Mouse (Mus musculus) erythroblast, embryonic 14.5 days (primary cell): ENCODE measurements around the gene Dennd4c. TPM values are rescaled to one million over a fixed set of nuclear protein-coding genes. Genes with fewer than 3 reads are reported as not detected.

Experiments used
- H3K27me3 ChIP-seq: 2 replicates; pipeline ENCODE4 v1.6.1; 2012; ENCODE audit warnings: inconsistent platforms; ENCODE audit not compliant: control insufficient read depth
- H3K36me3 ChIP-seq: 2 replicates; pipeline ENCODE4 v1.6.1; 2012; ENCODE audit warnings: mild to moderate bottlenecking, inconsistent platforms; ENCODE audit not compliant: control insufficient read depth
- H3K4me1 ChIP-seq: 2 replicates; pipeline ENCODE4 v1.6.1; 2012; ENCODE audit warnings: inconsistent platforms; ENCODE audit not compliant: control insufficient read depth
- H3K4me3 ChIP-seq: replicated peaks from 2 replicates; pipeline ENCODE3; 2012; ENCODE audit warnings: moderate library complexity, mild to moderate bottlenecking, inconsistent platforms
- H3K9me3 ChIP-seq: 2 replicates; pipeline ENCODE4 v1.6.1; 2012; ENCODE audit warnings: low read length, inconsistent platforms, mixed read lengths; ENCODE audit not compliant: control insufficient read depth
- GATA1 ChIP-seq: IDR thresholded peaks from 2 replicates; pipeline ENCODE4 v1.6.1; 2012; ENCODE audit warnings: low read length, inconsistent platforms, mixed read lengths
- TAL1 ChIP-seq: IDR thresholded peaks from 3 replicates; pipeline ENCODE4 v1.6.1; 2012; ENCODE audit warnings: low read length, inconsistent platforms, mixed read lengths
- polyA plus RNA-seq: library from polyadenylated mRNA; stranded (reverse); fragments of >175 nt; gene quantifications from 2 replicates; pipeline ENCODE4 v1.2.3, GENCODE M21; 2012

Dennd4c gene
- polyA plus RNA-seq, 1 experiment: 0.13 TPM

DNA sequence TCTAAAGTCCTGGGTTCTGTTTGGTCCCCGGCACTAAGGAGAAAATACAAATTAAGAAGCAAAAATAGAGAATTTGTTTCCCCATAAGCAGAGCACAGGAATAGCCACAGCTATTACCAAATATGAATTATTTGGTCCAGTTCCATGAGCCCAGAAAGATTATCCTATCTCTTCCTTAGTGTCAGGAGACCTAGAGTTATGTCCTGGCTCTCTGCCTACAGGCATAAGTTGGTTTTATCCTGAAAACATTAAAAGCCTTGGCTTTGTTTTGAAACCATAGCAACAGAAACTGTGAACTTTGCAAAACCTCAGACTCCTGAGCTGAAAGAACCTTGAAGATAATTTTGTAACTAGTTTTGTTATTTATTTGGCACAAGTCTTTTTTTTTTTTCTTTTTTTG is 31.2 kb upstream of the Dennd4c start:
- Histone ChIP-seq H3K9me3 (no peaks in the 10 kb centered on the region), H3K4me3 (no peak overlapping the region), H3K36me3 (no peaks in the 10 kb centered on the region), H3K4me1 (no peaks in the 10 kb centered on the region), H3K27me3 (no peaks in the 10 kb centered on the region)
- TF ChIP-seq GATA1 (no peak), TAL1 (no peak)

- Histone ChIP-seq H3K4me1 (no peaks in the 10 kb centered on the region), H3K4me3 (no peak overlapping the region), H3K27me3 (no peaks in the 10 kb centered on the region), H3K9me3 (no peaks in the 10 kb centered on the region), H3K36me3 (no peaks in the 10 kb centered on the region)
- no peak for TF ChIP-seq TAL1
- TF ChIP-seq GATA1: no peak
Observed at GRCm38 (mm10) chr4:86718878-86719577, 29.3 kb upstream of the Dennd4c start.

- Histone ChIP-seq H3K4me1 (peaks cover 15% of the 10 kb centered on the region), H3K27me3 (no peaks in the 10 kb centered on the region), H3K36me3 (no peaks in the 10 kb centered on the region), H3K4me3 (no peak overlapping the region), H3K9me3 (no peaks in the 10 kb centered on the region)
- no peak for TF ChIP-seq TAL1
Observed at GRCm38 (mm10) chr4:86721856-86722358, 26.4 kb upstream of the Dennd4c start.

DNA sequence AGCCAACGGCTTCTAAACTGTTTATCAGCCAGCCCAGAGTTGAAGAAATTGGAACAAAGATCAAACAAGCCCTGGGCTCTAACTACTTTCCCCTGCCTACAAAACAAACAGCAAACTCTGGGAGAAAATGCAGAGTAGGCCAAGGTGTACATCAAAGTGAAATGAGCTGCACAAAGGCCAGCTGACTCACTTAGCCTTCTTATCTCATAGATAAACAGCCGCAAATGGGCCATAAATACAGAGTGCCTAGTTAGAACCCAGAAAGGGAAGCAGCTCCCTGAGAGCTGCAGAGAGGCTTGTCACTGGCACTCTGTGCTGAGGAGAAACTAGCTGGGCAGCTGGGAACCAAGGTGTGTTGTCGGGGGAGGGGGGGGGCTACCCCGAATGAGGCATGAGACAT is 23.2 kb upstream of the Dennd4c start:
- Histone ChIP-seq H3K9me3 (no peaks in the 10 kb centered on the region), H3K36me3 (no peaks in the 10 kb centered on the region), H3K4me1 (peaks cover 22% of the 10 kb centered on the region), H3K4me3 (no peak overlapping the region), H3K27me3 (no peaks in the 10 kb centered on the region)
- no peak for TF ChIP-seq GATA1
- no peak for TF ChIP-seq TAL1

- no peaks in the 10 kb centered on the region for H3K36me3 ChIP-seq
- TF ChIP-seq TAL1 (no peak), GATA1 (no peak)
- no peak overlapping the region for H3K4me3 ChIP-seq
- H3K27me3 ChIP-seq: no peaks in the 10 kb centered on the region
- no peaks in the 10 kb centered on the region for H3K9me3 ChIP-seq
- H3K4me1 ChIP-seq: peaks cover 22% of the 10 kb centered on the region
Observed at GRCm38 (mm10) chr4:86726141-86726540, 22.2 kb upstream of the Dennd4c start.

GRCm38 (mm10) chr4:86729829-86730228 is 18.5 kb upstream of the Dennd4c start:
- no peak overlapping the region for H3K4me3 ChIP-seq
- peaks cover 17% of the 10 kb centered on the region for H3K4me1 ChIP-seq
- TF ChIP-seq GATA1: no peak
- H3K9me3 ChIP-seq: peaks cover 2% of the 10 kb centered on the region
- no peaks in the 10 kb centered on the region for H3K36me3 ChIP-seq
- no peaks in the 10 kb centered on the region for H3K27me3 ChIP-seq

DNA sequence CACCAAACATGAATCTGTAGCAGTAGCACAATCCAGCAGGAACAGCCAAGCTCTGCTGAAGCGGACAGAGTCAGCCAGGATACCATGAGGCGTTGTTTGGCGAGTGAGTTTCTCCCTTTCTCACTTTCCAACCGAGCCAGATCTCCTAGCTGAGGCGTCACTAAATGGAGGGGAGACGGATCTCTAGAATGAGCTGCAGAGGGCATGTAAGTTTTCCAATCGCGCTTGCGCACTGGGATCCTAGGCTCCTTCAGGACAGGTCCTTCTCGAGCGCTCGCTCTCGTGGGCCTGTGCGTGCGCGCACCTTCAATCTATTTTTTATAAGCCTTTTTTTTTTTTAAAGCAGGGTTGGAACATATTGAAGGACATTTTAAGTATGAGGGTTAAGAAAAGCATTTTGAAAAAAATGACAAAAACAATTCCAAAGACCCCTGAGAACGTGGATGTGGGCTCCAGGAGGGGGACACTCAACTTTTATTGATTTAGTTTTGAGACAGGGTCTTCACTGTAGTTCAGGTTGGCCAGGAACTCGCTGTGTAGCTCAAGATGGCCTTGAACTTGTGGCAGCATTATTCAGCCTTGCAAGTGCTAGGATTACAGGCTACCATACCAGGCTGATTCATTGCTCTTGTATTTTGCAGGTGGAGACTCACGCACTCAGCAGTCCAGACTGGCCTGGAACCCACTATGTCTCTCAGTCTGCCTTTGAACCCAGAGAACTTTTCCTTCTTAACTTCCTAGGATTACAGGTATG is 14.1 kb upstream of the Dennd4c start:
- peaks cover 2% of the 10 kb centered on the region for H3K9me3 ChIP-seq
- peaks cover 16% of the 10 kb centered on the region for H3K4me1 ChIP-seq
- no peak for TF ChIP-seq TAL1
- TF ChIP-seq GATA1: no peak
- no peak overlapping the region for H3K4me3 ChIP-seq
- H3K27me3 ChIP-seq: no peaks in the 10 kb centered on the region
- no peaks in the 10 kb centered on the region for H3K36me3 ChIP-seq

GRCm38 (mm10) chr4:86739308-86739993 is 8.9 kb upstream of the Dennd4c start:
- Histone ChIP-seq H3K9me3 (peaks cover 4% of the 10 kb centered on the region), H3K36me3 (no peaks in the 10 kb centered on the region), H3K27me3 (no peaks in the 10 kb centered on the region), H3K4me1 (peaks cover 26% of the 10 kb centered on the region), H3K4me3 (no peak overlapping the region)
- TF ChIP-seq TAL1 (no peak), GATA1 (no peak)

GRCm38 (mm10) chr4:86749361-86749841 is 1.0 kb downstream of the Dennd4c start:
- TF ChIP-seq GATA1: no peak
- TF ChIP-seq TAL1: no peak

More at GRCm38 (mm10) chr4:86749361-86749841, 1.0 kb downstream of the Dennd4c start:
- H3K36me3 ChIP-seq: peaks cover 4% of the 10 kb centered on the region
- H3K27me3 ChIP-seq: no peaks in the 10 kb centered on the region
- no peaks in the 10 kb centered on the region for H3K9me3 ChIP-seq
- peak overlapping the region; percentile 97 for H3K4me3 ChIP-seq
- peaks cover 53% of the 10 kb centered on the region for H3K4me1 ChIP-seq
